Comparison of ENCODE assay signal across 14 mouse cellular contexts in the genomic region with DNA sequence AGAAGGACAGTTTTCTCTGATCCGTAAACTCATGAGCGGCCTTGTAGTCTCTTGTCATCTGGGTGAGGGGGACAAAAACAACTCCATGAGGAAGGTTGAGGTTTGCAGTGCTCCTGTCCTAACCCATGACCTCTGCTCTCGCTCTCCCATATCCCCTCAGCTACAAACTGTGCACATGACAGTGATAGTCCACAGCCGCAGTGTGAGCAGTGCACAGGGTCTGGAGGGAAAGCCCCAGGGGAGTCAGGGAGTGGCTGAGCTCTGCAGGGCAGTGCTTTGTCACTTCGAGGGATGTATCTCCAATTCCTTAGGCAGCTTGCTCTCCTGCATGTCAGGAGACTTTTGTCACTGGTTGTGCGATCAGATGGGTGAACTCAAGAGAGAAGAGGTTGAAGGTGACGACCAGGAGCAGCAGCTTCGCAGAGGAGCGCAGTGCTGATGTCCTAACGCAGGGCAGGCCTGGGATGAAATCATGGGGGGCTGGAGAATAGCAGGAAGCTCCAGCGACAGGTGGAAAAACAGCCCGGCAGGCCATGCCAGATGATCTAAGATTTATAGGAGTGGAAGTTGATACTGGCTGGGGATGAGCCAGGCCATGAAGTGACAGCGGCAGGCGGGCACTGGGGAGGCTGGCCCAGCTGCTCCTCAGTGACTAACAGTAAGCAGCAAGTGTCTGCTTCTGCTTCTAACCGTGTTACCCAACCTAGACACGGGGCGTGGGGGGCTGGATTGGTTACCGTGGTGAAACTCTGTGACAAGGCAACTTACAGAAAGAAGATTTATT.
A peak's percentile ranks its signal among the peaks of the same experiment; 100 is the strongest.
DNase-seq lines count a peak whose midpoint lies in the region; ATAC-seq and TF ChIP-seq lines count a peak whose summit lies in the region.
"Had no signal": no experiment of that assay in that cellular context is flagged by ENCODE, and none has a peak within 500 bp of the region (broad histone marks: within the 10 kb centered on the region; RNA-seq: fewer than 3 reads in every experiment).

No protein-coding gene starts in this region.

- no peak overlapping the region for H3K4me3 ChIP-seq in embryonic facial prominence, embryonic 12.5 days
- no peak overlapping the region for H3K4me3 ChIP-seq in embryonic facial prominence, embryonic 10.5 days
- H3K4me3 ChIP-seq in liver, postnatal 0 days (ENCODE audit: low read depth, low read length), result no peak overlapping the region
- H3K4me3 ChIP-seq: hindbrain, embryonic 15.5 days; left cerebral cortex, adult 2 months; liver, embryonic 15.5 days had no signal

- H3K4me1 ChIP-seq in embryonic facial prominence, embryonic 12.5 days, result peaks cover 25% of the 10 kb centered on the region
- peaks cover 55% of the 10 kb centered on the region for H3K4me1 ChIP-seq in embryonic facial prominence, embryonic 10.5 days
- H3K4me1 ChIP-seq in liver, postnatal 0 days (ENCODE audit: insufficient read depth), result no peaks in the 10 kb centered on the region

- H3K9me3 ChIP-seq in embryonic facial prominence, embryonic 12.5 days, result no peaks in the 10 kb centered on the region
- no peaks in the 10 kb centered on the region for H3K9me3 ChIP-seq in embryonic facial prominence, embryonic 10.5 days
- H3K9me3 ChIP-seq in liver, postnatal 0 days (ENCODE audit: low read length), result no peaks in the 10 kb centered on the region
- H3K9me3 ChIP-seq: hindbrain, embryonic 15.5 days; liver, embryonic 15.5 days had no signal

- H3K27me3 ChIP-seq in embryonic facial prominence, embryonic 12.5 days, result no peaks in the 10 kb centered on the region
- H3K27me3 ChIP-seq in embryonic facial prominence, embryonic 10.5 days (replicated peaks; ENCODE audit: low read depth, poor library complexity, severe bottlenecking), result no peaks in the 10 kb centered on the region
- H3K27me3 ChIP-seq in liver, postnatal 0 days (ENCODE audit: insufficient read depth, low read length), result no peaks in the 10 kb centered on the region
- H3K27me3 ChIP-seq: hindbrain, embryonic 15.5 days; liver, embryonic 15.5 days had no signal

- no peak for ATAC-seq in embryonic facial prominence, embryonic 12.5 days (ENCODE audit: insufficient number of reproducible peaks, insufficient read depth, low FRiP score, low TSS enrichment)
- ATAC-seq in liver, postnatal 0 days, result no peak
- ATAC-seq: CD4-positive, CD25-positive, alpha-beta regulatory T cell, adult 4 months had no signal

- H3K4me2 ChIP-seq in embryonic facial prominence, embryonic 12.5 days (replicated peaks), result no peak overlapping the region
- no peak overlapping the region for H3K4me2 ChIP-seq in liver, postnatal 0 days (ENCODE audit: low read depth, low read length)
- H3K4me2 ChIP-seq: hindbrain, embryonic 15.5 days; liver, embryonic 15.5 days had no signal

- no peak for DNase-seq in embryonic facial prominence, embryonic 10.5 days (ENCODE audit: low spot score)
- peak; percentile 10 for DNase-seq in liver
- no peak for DNase-seq in liver, postnatal 0 days
- DNase-seq in adrenal gland, postnatal 25 days, result peak; percentile 26
- DNase-seq in gastrocnemius, postnatal 25 days, result peak; percentile 77
- no peak for DNase-seq in thymus, postnatal 10 days (ENCODE audit: low spot score in 2 of 2)
- no peak for DNase-seq in right cerebral cortex, postnatal 4 days
- DNase-seq: kidney, postnatal 25 days had no signal

- H3K27ac ChIP-seq in embryonic facial prominence, embryonic 12.5 days, result peak overlapping the region; percentile 37; the same call in 1 of the 2 replicates
- no peak overlapping the region for H3K27ac ChIP-seq in embryonic facial prominence, embryonic 10.5 days (replicated peaks)
- H3K27ac ChIP-seq in liver, postnatal 0 days (ENCODE audit: low read depth), result no peak overlapping the region
- H3K27ac ChIP-seq: hindbrain, embryonic 15.5 days; left cerebral cortex, adult 2 months; liver, embryonic 15.5 days; macrophage had no signal

- no peak for TF ChIP-seq EP300 in liver, postnatal 0 days (IDR thresholded peaks at IDR 0.05; ENCODE audit: low read depth)

- WGBS in embryonic facial prominence, embryonic 12.5 days, result 72% methylated on average over 18 of the region's 18 CpGs
- WGBS in embryonic facial prominence, embryonic 10.5 days, result 82% methylated on average over 18 of the region's 18 CpGs
- 65% methylated on average over 18 of the region's 18 CpGs for WGBS in liver, postnatal 0 days (ENCODE audit: insufficient replicate concordance)

- no peak overlapping the region for H3K9ac ChIP-seq in embryonic facial prominence, embryonic 12.5 days
- no peak overlapping the region for H3K9ac ChIP-seq in liver, postnatal 0 days (replicated peaks)
- H3K9ac ChIP-seq: hindbrain, embryonic 15.5 days; liver, embryonic 15.5 days had no signal

- H3K36me3 ChIP-seq in embryonic facial prominence, embryonic 12.5 days, result no peaks in the 10 kb centered on the region
- no peaks in the 10 kb centered on the region for H3K36me3 ChIP-seq in embryonic facial prominence, embryonic 10.5 days (replicated peaks)
- no peaks in the 10 kb centered on the region for H3K36me3 ChIP-seq in liver, postnatal 0 days (replicated peaks; ENCODE audit: insufficient read depth, low read length)
- H3K36me3 ChIP-seq: hindbrain, embryonic 15.5 days; liver, embryonic 15.5 days had no signal

- no peak for TF ChIP-seq CTCF in liver, postnatal 0 days (IDR thresholded peaks at IDR 0.05; ENCODE audit: low read depth)

Comparison
In these comparisons a context has a peak if more than half of its experiments do, and no peak if none do; other contexts are left out.
1. DNase-seq: peak in liver (single experiment), adrenal gland, postnatal 25 days (single experiment) and gastrocnemius, postnatal 25 days (single experiment); none in embryonic facial prominence, embryonic 10.5 days (single experiment), liver, postnatal 0 days (single experiment), thymus, postnatal 10 days (0 of 2) and right cerebral cortex, postnatal 4 days (single experiment).